Mouse (Mus musculus) layer of hippocampus, postnatal 25 days (tissue): ENCODE measurements around the gene Prdm16. TPM values are rescaled to one million over a fixed set of nuclear protein-coding genes. Genes with fewer than 3 reads are reported as not detected.
A peak's percentile ranks its signal among the peaks of the same experiment; 100 is the strongest.

Source experiments
- DNase-seq, 2 experiments: peaks; one replicate each; pipeline ENCODE4 v3.0.0; 2022; ENCODE audit warnings: mixed read lengths in 2 of 2, low spot score in 1 of 2; ENCODE audit errors: extremely low spot score in 1 of 2
- total RNA-seq, 2 experiments: library from RNA; stranded (reverse); gene quantifications; 2 replicates each; pipeline ENCODE4 v1.2.3; 2021

The Prdm16 gene
- total RNA-seq, 2 experiments from 2014 or later = 10.1 to 10.3 TPM

DNA sequence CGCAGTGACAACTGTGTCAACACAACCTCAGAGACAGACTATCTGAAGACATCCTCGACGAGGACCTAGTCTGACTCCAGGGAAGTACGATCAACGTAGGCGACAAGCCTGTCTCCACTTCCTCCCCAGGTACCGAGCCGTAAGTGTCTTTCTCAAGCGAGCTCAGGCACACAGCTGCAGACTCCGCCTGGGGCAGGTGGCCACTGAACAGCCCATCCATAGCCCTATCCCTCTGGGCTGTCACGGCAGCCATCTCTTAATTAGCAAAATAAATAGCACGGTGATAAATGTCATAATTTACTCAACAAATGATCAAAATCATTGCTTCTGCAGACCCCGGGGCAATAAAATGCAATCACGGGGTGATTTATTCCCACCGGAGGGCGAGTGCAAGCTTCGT lies 112.8 kb downstream of the Prdm16 start:
- no peak for DNase-seq

DNA sequence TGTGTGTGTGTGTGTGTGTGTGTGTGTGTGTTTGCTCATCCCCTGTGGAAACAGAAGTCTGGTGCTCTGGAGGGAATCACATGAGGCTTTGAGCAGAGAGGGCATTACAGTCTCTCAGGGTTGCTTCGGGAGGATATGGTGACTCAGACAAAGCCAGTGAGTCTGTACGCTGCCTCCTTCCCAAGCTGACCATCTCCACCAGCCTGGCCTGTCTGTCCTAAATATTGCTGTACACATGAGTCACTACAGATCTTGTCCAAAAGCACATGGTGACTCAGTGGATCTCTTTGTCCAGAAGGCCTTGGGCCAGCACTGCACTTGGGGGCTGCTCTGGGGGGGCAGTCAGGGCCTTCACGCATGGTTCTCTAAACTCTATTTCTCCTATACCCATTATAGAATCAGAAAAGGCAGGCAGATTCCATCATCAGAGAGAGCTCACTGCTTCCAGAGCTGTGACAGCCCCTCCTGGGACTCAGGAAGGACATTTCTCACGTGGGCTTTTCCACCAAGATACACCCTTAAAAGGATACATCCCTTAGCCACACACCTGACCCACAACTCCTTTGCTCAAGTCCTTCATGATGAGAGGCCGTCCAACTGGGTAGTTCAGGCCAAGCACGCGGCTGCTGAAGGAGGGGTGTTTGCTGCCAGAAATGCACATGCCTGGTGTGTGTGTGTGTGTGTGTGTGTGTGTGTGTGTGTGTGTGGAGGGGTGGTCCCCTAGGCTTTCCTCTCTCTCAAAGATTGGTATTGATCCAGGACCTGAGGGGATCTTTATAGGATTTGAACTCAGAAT lies 114.6 kb downstream of the Prdm16 start:
- DNase-seq = no peak

DNA sequence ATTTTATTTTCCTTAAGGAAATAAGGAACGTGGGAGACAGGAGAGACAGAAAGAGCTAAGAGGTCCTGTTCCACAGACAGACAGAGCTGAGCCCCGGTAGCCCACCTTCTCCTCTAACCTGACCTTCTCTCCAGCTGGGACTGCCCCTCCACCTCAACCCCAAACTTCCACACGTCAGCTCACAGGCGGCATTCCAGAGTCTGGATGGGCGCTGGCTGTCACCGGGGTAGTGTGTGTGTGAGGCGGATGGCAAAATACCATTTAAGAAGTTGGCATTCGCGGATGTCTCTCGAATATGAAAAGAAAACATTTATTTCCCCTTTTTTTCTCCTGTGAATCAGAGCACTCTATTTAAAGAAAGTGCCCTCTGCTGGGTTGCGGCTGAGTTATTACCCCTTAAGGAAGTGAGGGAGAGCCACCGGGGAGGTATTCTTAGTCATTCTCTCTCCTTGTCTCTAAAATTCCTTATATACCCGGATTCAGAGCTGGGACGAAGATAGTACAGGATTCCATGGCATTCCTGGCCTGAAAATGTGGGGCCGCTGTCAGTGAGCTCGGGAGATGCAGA lies 117.1 kb downstream of the Prdm16 start:
- DNase-seq = no peak

DNA sequence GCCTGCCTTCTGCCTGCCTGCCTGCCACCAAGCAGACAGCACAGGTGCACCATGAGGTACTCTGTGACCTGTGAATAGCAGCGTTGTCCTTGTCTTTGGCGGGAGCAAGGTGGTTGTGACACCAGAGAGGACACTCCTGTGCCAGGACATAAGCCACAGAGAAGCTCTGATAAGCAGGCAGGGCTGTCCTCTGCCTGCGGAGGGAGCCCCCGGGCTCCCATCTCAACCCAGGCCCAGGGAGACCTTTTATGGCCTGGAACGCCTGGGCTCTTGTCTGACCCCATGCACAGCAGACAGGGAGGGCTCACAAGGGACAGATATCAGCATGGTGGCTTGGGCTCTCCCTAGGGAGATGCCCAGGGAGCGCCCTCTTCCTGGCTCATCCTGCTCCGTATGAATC lies 118.7 kb downstream of the Prdm16 start:
- no peak for DNase-seq

DNA sequence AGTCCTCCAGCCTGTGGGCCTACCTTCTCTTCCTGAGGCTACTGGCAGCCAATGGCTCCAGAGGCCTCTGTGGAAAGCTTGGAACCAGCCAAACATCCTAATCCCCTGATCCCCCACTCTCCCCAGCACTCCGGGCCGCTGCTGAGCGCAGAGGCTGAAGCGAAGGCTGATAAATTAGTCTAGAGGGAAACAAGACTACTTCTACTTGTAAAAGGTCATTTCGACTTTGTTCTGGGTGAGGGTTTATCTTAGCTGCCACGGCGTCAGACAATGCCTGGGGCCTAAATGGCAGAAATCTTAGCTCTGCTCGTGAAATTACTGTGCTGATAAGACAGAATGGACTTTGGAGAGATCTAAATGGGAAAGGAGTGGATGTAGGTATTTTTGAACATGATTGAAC lies 120.2 kb downstream of the Prdm16 start:
- DNase-seq = no peak

DNA sequence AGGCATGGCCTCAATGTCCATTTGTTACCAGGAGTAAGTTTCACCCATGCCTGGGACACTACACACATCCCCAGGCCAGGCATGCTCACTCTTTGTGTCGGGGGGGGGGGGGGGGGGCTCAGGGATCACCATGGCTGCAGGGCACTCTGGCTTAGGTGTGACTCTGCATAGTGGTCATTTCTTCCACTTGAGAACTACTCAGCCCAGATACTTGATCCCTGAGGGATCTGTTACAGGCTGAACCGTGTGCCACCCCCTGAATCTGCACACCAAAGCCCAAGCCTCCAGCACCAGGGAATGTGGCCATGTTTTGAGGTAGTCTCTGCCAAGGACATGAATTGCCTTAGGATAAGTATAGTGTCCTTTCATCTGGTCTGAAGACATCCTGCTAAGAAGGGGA lies 123.0 kb downstream of the Prdm16 start:
- DNase-seq = no peak

DNA sequence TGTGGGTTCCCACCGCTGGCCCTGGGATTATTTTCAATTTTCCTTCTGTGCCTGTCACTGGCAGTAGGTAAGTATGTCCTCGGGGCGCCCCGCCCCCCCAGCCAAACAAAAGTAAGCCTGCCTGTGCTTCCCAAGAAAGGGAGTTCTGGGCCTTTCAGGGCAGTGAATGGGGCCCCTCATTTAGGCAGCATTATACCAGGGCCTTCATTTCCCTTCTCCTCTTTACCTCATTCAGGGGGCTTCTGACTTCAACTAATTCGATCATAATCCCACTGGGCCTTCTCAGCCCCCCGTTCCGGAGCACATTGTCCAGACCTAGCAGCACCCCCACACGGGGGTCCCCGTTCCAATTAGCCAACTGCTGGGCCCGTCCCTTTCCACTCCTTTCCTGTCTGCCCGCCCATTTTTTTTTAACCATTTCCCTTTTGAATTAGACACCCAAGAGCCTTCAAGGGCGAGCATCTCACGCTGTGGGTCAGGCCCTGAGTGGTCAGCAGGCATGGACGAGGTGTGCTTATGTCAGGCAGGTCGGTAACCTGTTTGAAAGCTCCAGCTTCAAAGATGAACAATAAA lies 124.1 kb downstream of the Prdm16 start:
- DNase-seq = no peak

DNA sequence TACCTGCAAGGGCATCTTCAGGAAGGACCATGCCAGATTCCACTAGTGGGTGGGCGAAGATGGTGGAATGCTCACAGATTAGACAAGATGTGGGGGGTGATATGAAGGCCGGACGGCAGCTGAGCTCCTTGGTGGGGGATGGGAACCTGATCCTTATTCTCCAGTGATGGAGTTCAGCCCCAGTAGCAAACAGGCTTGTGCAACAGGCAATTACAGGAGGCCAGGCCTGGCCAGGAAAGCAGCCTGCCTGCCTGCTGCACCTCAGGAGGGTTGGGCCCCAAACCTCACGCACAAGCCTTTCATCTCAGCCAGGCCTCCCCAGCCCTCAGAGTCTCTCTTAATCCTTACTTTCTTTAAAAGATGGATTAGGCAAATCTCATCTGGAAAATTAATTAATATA lies 124.9 kb downstream of the Prdm16 start:
- DNase-seq = no peak

DNA sequence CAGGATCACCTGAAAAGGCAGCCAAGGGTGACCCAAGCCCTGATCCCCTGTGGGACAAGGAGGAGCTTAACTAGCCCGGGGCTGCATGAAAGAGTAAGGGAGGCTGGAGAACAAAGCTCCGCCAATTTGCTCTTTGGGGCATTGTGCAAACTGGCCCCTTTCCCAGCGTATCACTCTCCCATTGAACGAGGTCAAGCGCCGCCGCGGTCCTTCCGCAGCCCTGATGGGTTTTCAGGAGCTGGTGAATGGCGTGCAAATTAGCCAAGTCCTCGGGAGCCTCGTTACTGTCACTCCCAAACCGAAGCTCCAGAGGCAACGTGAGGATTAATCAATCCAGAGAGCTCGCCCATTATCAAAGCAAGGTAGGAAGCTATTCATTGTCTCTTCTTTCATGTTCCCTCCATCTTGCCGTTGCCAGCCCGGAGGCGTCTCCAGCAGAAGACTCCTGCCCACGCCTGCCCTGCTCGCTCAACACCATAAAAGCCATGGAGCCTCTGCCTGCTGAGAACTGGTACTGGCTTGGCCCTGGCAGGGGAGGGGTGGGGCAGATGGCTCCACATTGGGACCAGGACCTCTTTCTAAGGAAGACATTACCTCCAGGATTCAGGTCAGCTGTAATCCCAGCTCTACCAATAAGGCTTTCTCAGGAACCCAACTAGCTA lies 129.8 kb downstream of the Prdm16 start:
- peak; percentile 27 to 28 for DNase-seq

DNA sequence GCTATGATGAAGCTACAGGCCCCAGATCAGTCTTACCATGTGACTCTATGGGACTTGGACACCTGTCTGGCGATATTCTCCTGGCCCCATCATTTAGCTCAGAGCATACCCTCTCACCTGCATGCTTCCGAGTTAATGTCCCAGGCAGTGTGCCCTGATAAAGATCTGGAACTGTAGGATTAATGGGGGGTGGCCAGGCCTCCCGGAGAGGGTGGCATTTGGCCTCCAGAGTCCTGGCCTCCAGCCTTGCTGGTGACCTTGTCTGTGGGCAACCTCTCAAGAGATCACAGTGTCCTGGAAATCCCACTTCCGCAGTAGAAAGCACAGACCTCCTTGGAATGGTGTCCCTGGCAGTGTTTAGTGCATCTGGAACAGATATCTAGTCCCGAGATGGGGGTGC lies 131.4 kb downstream of the Prdm16 start:
- DNase-seq = no peak

DNA sequence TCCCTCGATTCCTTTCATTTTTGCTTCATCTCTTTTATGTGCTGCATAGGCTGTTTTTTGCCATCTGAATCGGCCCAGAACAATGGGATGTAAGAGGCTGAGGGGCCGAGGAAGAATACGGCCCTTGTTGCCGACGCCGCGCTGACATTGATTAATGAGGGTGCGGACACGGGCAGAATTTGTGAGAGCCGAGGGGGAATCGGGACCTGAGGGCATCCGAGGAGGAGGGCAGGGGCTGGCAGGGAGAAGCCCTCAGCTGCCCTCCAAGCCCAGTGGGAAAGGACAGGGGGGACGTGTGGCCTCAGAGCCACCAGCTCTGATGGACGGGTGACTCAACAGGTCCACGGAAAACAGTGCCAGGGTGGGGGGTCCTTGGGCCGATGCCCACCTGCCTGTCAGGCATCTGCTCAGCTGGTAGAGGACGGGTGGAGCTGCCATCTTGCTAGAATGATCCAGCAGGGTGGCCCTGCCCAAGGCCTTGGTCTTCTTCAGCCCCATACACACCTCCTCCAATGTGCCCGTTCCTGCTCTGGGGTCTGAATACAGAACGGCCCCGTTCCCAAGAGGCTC lies 133.3 kb downstream of the Prdm16 start:
- no peak for DNase-seq

DNA sequence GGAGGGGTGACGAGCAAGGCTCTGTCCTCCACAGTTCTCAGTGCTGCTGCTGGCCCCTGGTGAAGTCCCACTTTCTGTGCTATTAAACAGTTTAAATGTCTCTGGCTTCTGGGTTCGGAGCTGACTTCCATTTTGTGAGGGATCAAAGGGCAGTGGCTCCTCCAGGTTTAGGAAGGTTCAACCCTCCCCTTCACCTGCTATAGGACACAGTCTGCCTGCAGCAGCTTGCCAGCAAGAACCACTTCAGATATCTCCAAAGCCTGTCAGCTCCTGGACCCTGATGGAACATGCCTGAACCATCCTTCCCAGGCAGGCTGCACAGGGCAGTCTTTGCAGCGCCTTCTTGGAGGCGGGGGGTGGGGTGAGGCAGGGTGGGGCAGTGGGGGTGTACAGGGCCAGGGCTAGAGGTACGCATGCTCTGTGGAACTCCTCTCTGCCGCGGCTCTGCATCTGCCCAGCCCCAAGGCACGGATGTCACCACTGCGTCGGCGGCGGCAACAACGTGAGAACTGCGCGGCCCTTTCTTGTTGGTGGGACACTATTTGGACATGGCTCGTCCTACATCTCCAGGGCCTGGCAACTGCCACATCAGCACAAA lies 134.2 kb downstream of the Prdm16 start:
- DNase-seq = no peak

DNA sequence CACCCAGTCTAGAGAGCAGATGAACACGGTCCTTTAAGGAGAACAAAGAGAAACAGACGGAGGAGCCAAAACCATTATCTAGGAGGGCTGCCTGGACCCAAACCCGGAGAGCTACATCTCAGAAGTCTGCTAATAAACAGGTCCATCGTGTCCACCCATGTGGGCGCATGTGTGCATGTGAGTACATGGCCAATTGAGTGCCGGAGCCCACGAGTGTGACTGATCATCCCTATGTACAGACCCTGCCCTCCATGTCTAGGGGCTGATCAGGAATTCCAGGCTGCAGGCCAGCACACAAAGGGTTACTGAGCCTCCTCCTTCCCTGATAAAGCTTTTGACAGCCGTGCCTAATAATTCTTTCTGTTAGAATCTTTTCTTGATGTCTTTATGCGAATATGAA lies 136.0 kb downstream of the Prdm16 start:
- DNase-seq = no peak

DNA sequence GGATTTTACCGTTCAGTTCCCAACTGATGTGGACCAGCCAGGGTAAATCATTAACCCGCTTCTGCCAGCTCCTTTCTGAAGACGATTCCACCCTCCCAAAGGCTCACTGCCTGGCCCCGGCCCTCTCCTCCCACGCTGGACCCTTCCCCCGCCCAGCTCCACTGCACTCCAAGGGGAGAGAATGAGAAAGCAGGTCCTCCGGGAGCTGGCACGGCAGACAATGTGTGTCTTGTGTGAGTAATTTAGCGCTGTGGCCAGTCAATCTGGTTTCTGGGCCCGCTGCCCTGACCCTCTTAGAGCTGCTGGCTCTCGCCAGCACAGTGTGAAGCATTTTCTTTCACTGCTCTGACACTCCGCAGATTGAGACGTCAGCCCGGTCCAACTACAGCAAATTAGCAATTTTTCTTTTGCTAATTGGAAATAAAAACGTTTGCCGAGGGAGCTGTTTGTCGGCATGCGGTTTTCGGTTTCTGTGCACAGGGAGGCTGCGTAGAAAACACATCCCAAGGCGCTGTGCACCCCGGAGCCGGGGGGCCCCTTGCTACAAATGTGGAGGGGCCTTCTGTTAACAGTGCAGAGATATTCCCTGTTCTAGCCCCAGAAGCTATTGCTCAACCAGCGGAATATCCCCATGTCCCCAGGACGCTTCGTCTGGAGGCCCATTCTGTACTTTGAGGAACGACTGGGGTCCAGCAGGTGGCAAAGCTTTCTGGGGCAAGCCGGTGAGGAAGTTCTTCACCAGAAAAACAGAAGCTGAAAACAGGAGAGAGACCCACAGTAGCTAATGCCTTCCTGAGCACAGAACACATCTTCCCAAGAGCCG lies 136.8 kb downstream of the Prdm16 start:
- DNase-seq = peak; percentile 47 to 55

DNA sequence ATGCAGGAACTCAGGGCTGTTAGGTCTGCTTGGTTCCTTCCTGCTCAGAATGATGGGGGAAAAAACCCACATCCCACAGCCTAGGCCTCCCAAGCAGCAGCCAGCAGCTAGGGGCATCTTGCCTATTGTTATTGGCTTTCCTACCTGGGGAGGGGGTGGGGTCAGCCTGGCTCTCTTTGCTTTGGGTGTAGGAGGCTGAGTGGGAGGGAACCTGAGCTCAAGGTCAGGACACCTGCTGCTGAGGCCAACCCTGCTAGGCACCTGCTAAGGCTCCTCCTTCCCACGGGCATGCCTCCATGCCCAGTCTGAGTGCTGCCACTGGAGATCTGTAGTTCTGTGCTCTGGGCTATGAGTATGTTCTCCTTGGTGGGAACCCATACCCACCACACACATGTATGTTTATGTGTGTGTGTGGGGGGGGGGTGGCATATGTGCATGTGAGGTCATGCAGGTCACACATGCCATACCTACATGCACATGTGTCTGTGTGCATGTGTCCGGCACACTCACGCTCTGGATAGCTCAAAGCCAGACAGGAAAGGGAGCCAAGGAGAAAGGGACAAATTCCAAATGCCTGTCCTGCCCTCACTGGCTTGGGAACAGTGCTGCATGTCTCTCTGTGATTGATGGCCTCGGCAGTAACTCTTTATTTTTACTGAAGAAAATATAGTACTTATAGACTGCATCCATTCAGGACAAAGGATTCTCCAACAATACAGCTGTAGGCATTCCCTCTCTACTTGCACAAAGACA lies 139.1 kb downstream of the Prdm16 start:
- DNase-seq = no peak

DNA sequence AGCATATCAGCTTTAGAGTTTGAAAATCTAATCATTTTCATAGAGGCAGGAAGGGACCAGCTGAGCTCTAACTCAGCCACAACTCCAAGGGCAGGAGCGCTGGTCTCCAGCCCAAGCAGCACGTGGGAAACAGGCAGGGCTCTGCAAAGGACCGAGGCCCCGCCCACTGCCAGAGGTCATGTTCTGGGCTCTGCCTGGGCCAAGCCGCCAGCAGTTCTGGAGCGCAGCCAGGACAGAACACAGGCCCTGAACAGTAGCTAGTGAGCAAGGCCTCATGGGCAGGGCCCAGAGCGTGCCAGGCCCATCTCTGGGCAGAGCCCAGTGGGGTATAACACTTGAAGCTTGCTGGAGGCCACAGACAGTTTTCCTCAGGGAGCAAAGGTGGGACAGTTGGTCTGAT lies 139.7 kb downstream of the Prdm16 start:
- peak in 1 of 2 experiments; percentile 71 for DNase-seq

DNA sequence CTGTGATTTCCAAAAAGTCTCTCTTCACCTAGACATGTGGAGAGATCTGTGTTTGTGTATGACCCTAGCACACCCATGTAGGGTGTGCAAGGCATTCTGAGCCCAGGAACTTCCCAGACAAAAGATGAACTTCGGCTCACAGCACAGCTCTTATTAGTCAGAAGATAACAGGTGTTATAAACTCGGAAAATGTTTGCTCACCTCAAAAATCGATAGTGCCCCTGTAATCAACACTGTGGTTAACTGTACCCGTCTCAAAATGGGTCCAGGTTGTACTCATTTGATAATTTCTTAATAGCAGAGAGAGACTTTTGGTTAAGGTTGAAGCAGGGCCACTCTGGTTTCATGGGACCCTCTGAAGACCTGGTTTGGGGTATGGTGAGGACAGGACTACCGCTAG lies 140.2 kb downstream of the Prdm16 start:
- no peak for DNase-seq

DNA sequence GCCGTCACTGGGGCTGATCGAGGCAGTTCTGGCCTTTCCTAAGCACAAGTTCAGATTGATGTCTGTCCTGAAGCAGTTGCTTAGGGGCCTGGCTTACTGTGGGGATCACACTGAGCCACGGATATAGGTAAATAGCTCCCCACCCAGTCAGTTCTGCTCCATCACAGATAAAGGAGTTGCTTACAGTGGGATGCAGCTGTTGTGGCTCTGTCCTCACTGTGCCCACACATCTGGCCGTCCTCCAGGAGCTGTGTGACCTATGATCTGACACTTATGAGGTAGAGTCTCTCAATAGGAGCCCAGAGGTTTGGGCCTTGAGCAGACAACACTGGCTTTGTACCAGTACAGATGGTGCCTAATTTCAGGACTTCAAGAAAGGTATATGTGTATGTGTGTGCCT lies 142.7 kb downstream of the Prdm16 start:
- DNase-seq = no peak

DNA sequence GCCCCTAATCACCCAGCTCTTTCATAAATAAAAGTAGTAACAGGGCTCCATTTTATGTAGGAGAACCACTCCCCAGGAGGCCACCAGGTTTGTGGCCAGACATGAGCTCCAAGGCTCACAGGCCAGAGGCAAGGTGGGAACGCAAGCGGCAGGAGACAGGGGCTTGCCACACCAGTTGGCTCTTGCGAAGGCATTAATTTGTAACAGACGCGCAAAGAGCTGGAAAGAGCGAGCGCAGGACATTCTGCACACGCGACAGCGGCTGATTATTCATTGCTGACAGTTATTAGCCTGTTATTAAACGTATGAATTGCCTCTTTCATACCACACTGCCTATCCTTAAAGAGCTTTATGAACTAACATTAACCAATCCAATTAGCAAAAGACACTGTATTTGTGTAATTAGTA lies 144.0 kb downstream of the Prdm16 start:
- no peak for DNase-seq
